Mouse (Mus musculus) Muller cell, postnatal 12 days (primary cell): ENCODE measurements around the gene Ints1.

Source experiments
- DNase-seq: peaks from one replicate; pipeline ENCODE4 v3.0.0-alpha.2; 2015; ENCODE audit errors: inconsistent ontology term

Ints1 gene

GRCm38 (mm10) chr5:139775216-139775926 is at the start of gene Ints1:
Gene Ints1, minus strand, starts transcription at chr5:139775674.
- peak; percentile 96 for DNase-seq

- DNase-seq: no peak
Observed at GRCm38 (mm10) chr5:139824531-139824930, 49.1 kb upstream of the Ints1 start.

- DNase-seq: no peak
Observed at GRCm38 (mm10) chr5:139821466-139822459, 46.3 kb upstream of the Ints1 start.

- DNase-seq: no peak
Observed at GRCm38 (mm10) chr5:139819538-139820181, 44.2 kb upstream of the Ints1 start, which contains the start of gene Tmem184a. Gene Tmem184a, minus strand, starts transcription at chr5:139819917.

DNA sequence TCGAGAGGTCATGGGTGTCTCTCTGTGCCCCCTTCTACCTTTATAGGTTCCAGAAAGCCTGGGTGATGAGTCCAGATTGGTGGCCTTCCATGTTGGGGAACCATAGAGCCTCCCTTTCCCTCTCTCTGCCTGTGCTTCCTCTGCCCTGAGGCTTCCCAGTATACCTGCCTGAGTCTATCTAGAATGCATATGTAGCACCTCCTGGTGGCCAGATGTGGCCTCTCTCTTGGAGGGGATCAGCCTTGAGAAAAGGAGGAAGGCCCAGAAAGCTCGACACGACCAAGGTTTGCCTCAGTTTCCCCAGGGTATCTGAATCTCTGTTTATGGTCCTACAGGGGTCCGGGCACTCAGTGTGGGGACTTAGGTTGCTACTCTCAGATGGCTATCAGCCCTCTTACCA is 43.3 kb upstream of the Ints1 start:
- no peak for DNase-seq

GRCm38 (mm10) chr5:139818056-139818455 is 42.6 kb upstream of the Ints1 start:
- DNase-seq: no peak

- no peak for DNase-seq
Observed at GRCm38 (mm10) chr5:139817292-139817691, 41.8 kb upstream of the Ints1 start.

- DNase-seq: no peak
Observed at GRCm38 (mm10) chr5:139816445-139816844, 41.0 kb upstream of the Ints1 start.

GRCm38 (mm10) chr5:139815964-139816363 is 40.5 kb upstream of the Ints1 start:
- DNase-seq: no peak

- DNase-seq: no peak
Observed at GRCm38 (mm10) chr5:139813963-139814381, 38.5 kb upstream of the Ints1 start.

- DNase-seq: no peak
Observed at GRCm38 (mm10) chr5:139813126-139813490, 37.6 kb upstream of the Ints1 start.

- no peak for DNase-seq
Observed at GRCm38 (mm10) chr5:139812398-139813125, 37.1 kb upstream of the Ints1 start.

DNA sequence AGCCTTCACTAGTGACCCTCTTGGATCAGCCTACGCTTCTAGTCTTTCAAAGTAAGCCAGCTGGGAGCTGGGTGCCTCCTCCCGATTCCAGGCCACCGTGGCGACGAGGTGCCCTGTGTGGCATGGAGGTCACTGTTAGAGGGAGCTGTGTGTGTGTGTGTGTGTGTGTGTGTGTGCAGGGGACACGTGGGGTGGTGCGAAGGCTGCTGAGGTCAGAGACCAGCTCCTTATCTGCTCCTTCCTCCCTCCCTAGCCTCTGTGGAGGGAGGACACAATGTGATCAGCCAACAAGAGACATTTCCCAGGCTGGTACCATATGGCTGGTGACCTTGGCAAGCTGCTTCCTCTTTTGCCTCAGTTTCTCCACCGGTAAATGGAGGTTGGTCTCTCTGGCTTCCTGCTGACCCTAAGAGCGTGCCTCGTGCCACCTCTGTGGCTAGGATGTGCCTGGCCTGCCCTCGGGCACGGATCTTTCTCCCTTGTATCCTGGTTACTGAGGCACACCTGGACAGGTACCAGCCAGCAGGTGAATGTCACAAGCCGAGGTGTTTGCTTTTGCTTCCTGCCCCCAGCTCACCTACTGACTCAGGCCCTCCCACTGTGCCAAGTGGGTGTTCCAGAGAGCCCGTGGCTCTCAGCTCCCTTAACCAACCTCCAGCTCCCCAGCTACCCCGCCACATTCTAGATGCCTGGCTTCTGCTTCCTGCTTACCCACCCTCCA is 36.4 kb upstream of the Ints1 start:
- DNase-seq: no peak

DNA sequence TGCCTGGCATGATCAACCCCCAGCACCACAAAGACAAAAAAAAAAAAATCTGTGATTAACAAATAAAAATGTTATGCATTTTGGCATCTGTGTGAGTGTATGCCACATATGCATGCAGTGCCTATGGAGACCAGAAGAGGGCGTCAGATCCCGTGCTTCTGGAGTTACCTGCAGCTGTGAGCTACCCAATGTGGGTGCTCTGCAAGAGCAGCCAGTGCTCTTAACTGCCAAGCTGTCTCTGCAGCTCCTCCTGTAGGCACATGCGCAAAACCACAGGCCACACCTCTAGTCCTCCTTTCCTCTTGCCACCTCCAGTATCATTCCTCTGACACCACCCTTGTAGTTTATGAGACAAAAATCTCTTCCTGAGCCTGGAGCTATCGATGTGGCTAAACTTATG is 33.9 kb upstream of the Ints1 start:
- no peak for DNase-seq

DNA sequence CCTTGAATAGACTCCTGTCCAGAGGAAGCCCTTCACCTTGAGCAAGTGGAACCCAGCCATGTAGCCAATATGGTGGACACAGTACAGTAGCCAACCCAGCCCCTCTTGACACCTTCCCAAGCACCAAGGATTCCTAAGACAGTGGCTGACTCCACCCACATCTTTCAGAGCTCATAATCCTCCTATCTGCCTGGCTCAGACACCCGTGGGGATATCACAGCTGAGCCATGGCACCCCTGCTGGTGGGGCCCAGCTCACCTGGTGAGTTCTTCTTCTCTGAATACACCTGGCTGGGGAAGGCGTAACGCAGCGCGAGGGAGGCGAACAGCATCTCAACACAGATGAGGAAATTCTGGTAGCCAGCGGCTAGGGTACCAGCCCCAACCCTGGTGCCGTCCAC is 30.4 kb upstream of the Ints1 start:
- no peak for DNase-seq

GRCm38 (mm10) chr5:139804573-139805111 is 29.2 kb upstream of the Ints1 start:
- no peak for DNase-seq

- no peak for DNase-seq
Observed at GRCm38 (mm10) chr5:139804107-139804551, 28.7 kb upstream of the Ints1 start.

GRCm38 (mm10) chr5:139803601-139804102 is 28.2 kb upstream of the Ints1 start:
- DNase-seq: peak; percentile 86

DNA sequence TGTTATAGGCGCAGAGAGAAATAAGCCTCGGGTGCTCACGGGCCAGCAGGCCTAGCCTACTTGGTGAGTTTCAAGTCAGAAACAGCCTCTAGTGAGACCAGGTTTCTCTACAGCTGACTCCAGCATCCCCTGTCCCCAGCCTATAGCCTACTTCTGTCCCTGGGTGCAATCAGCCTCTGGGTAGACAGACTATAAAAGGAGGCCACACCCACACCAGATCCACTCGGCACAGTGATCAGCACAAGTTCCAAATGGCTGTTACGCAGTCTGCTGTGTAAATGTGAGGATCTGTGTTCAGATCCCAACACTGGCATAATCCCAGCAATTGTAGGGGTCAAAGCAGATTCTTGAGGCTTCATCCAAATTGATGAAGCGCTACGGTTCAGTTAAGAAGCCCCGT is 27.7 kb upstream of the Ints1 start:
- DNase-seq: no peak

- no peak for DNase-seq
Observed at GRCm38 (mm10) chr5:139801880-139802279, 26.4 kb upstream of the Ints1 start.
